28 mouse cellular contexts compared by ENCODE assay signal in genomic region chr6:91742995-91743394, GRCm38 (mm10). TPM values are rescaled to one million over a fixed set of nuclear protein-coding genes. Genes with fewer than 3 reads are reported as not detected.
DNase-seq lines count a peak whose midpoint lies in the region; ATAC-seq and TF ChIP-seq lines count a peak whose summit lies in the region.
"Had no signal": no experiment of that assay in that cellular context is flagged by ENCODE, and none has a peak within 500 bp of the region (broad histone marks: within the 10 kb centered on the region; RNA-seq: fewer than 3 reads in every experiment).

No protein-coding gene starts in this region.

- no peak for ATAC-seq in neural tube, embryonic 13.5 days (ENCODE audit: low read depth)
- no peak for ATAC-seq in neural tube, embryonic 15.5 days (ENCODE audit: low FRiP score)
- ATAC-seq in intestine, embryonic 15.5 days, result no peak
- ATAC-seq: forebrain, embryonic 13.5 days; forebrain, embryonic 16.5 days; hindbrain, postnatal 0 days; Patski had no signal

- H3K79me2 ChIP-seq in liver, adult 2 months (ENCODE audit: control insufficient read depth, insufficient read depth, low read length), result no peaks in the 10 kb centered on the region

- whole genome bisulfite sequencing in kidney, adult 2 months, result 71% methylated on average over 8 of the region's 8 CpGs
- WGBS in liver, adult 2 months, result 68% methylated on average over 8 of the region's 8 CpGs
- WGBS in neural tube, embryonic 13.5 days, result 70% methylated on average over 8 of the region's 8 CpGs
- WGBS in neural tube, embryonic 15.5 days, result 86% methylated on average over 8 of the region's 8 CpGs
- WGBS in intestine, embryonic 15.5 days, result 88% methylated on average over 8 of the region's 8 CpGs

- H3K36me3 ChIP-seq in kidney, adult 2 months (ENCODE audit: control insufficient read depth, insufficient read depth, low read length), result peaks cover 2% of the 10 kb centered on the region; the same call in 1 of the 2 replicates
- peaks cover 48% of the 10 kb centered on the region for H3K36me3 ChIP-seq in liver, adult 2 months (ENCODE audit: control insufficient read depth, insufficient read depth, low read length)
- peaks cover 85% of the 10 kb centered on the region for H3K36me3 ChIP-seq in neural tube, embryonic 13.5 days
- peaks cover 57% of the 10 kb centered on the region for H3K36me3 ChIP-seq in neural tube, embryonic 15.5 days
- H3K36me3 ChIP-seq in intestine, embryonic 15.5 days, result peaks cover 38% of the 10 kb centered on the region

- no peak for DNase-seq in kidney, adult 2 months
- DNase-seq in kidney, postnatal 25 days, result no peak
- DNase-seq in liver, adult 2 months (ENCODE audit: extremely low read depth, low read depth, low spot score), result peak; percentile 35
- DNase-seq in liver (no peak), adipocyte (ENCODE audit: low spot score) (peak; percentile 52)
- DNase-seq: adrenal gland, adult 2 months; adrenal gland, postnatal 14 days; cerebellum, adult 11 months; cerebellum, adult 2 months; cerebellum, adult 9-11 months; cerebellum, postnatal 25 days; gastrocnemius, postnatal 25 days; heart, adult 18-20 months; heart, postnatal 10 days; heart, postnatal 36 days had no signal

- no peak overlapping the region for H3K4me3 ChIP-seq in kidney, adult 2 months (ENCODE audit: insufficient read depth, low read depth, low read length)
- H3K4me3 ChIP-seq in liver, adult 2 months (ENCODE audit: insufficient read depth, low read depth, low read length), result no peak overlapping the region
- H3K4me3 ChIP-seq in neural tube, embryonic 13.5 days, result no peak overlapping the region
- H3K4me3 ChIP-seq in neural tube, embryonic 15.5 days (replicated peaks), result no peak overlapping the region
- no peak overlapping the region for H3K4me3 ChIP-seq in intestine, embryonic 15.5 days (replicated peaks)
- H3K4me3 ChIP-seq: embryonic facial prominence, embryonic 13.5 days; forebrain, embryonic 10.5 days; forebrain, embryonic 13.5 days; heart, embryonic 12.5 days; heart, embryonic 15.5 days; hindbrain, embryonic 10.5 days had no signal

- peaks cover 23% of the 10 kb centered on the region; the same call in 1 of the 2 replicates for H3K4me1 ChIP-seq in kidney, adult 2 months (ENCODE audit: control insufficient read depth, insufficient read depth, low read length)
- H3K4me1 ChIP-seq in liver, adult 2 months (ENCODE audit: control insufficient read depth, insufficient read depth, low read length), result no peaks in the 10 kb centered on the region
- H3K4me1 ChIP-seq in neural tube, embryonic 13.5 days (replicated peaks), result peaks cover 8% of the 10 kb centered on the region
- 0 out of 2 replicates have a peak, but pooled peaks cover 2% of the 10 kb centered on the region for H3K4me1 ChIP-seq in neural tube, embryonic 15.5 days
- peaks cover under 1% of the 10 kb centered on the region for H3K4me1 ChIP-seq in intestine, embryonic 15.5 days (replicated peaks)

- no peaks in the 10 kb centered on the region for H3K9me3 ChIP-seq in neural tube, embryonic 13.5 days
- no peaks in the 10 kb centered on the region for H3K9me3 ChIP-seq in neural tube, embryonic 15.5 days (replicated peaks)
- no peaks in the 10 kb centered on the region for H3K9me3 ChIP-seq in intestine, embryonic 15.5 days
- H3K9me3 ChIP-seq: embryonic facial prominence, embryonic 13.5 days; forebrain, embryonic 10.5 days; forebrain, embryonic 13.5 days; heart, embryonic 12.5 days; heart, embryonic 15.5 days; hindbrain, embryonic 10.5 days had no signal

- H3K9ac ChIP-seq in liver, adult 2 months (ENCODE audit: low read depth, low read length), result no peak overlapping the region
- H3K9ac ChIP-seq in neural tube, embryonic 13.5 days, result 0 out of 2 replicates have a peak overlapping the region, but pooled peaks have one; percentile 12
- no peak overlapping the region for H3K9ac ChIP-seq in neural tube, embryonic 15.5 days (replicated peaks)
- no peak overlapping the region for H3K9ac ChIP-seq in intestine, embryonic 15.5 days
- H3K9ac ChIP-seq: embryonic facial prominence, embryonic 13.5 days; forebrain, embryonic 13.5 days; heart, embryonic 12.5 days; heart, embryonic 15.5 days; hindbrain, embryonic 14.5 days had no signal

- H3K27me3 ChIP-seq in kidney, adult 2 months (replicated peaks; ENCODE audit: control insufficient read depth, insufficient read depth, low read length), result no peaks in the 10 kb centered on the region
- no peaks in the 10 kb centered on the region for H3K27me3 ChIP-seq in liver, adult 2 months (ENCODE audit: control insufficient read depth, insufficient read depth, low read length)
- no peaks in the 10 kb centered on the region for H3K27me3 ChIP-seq in neural tube, embryonic 13.5 days
- no peaks in the 10 kb centered on the region for H3K27me3 ChIP-seq in neural tube, embryonic 15.5 days (replicated peaks)
- no peaks in the 10 kb centered on the region for H3K27me3 ChIP-seq in intestine, embryonic 15.5 days (replicated peaks)
- H3K27me3 ChIP-seq: embryonic facial prominence, embryonic 13.5 days; forebrain, embryonic 13.5 days; heart, embryonic 15.5 days; Patski had no signal

- no peak overlapping the region for H3K4me2 ChIP-seq in neural tube, embryonic 13.5 days
- no peak overlapping the region for H3K4me2 ChIP-seq in neural tube, embryonic 15.5 days
- H3K4me2 ChIP-seq in intestine, embryonic 15.5 days (replicated peaks), result no peak overlapping the region
- H3K4me2 ChIP-seq: embryonic facial prominence, embryonic 13.5 days; forebrain, embryonic 13.5 days; heart, embryonic 12.5 days; heart, embryonic 15.5 days; hindbrain, embryonic 14.5 days had no signal

- H3K27ac ChIP-seq in kidney, adult 2 months (ENCODE audit: insufficient read depth, low read depth, low read length), result 0 out of 2 replicates have a peak overlapping the region, but pooled peaks have one; percentile 19
- H3K27ac ChIP-seq in liver, adult 2 months (replicated peaks; ENCODE audit: insufficient read depth, low read depth, low read length), result no peak overlapping the region
- no peak overlapping the region for H3K27ac ChIP-seq in neural tube, embryonic 13.5 days (replicated peaks)
- no peak overlapping the region for H3K27ac ChIP-seq in neural tube, embryonic 15.5 days (replicated peaks)
- no peak overlapping the region for H3K27ac ChIP-seq in intestine, embryonic 15.5 days
- H3K27ac ChIP-seq: embryonic facial prominence, embryonic 13.5 days; forebrain, embryonic 10.5 days; forebrain, embryonic 13.5 days; heart, embryonic 15.5 days; hindbrain, embryonic 10.5 days; hindbrain, embryonic 14.5 days; hindbrain, postnatal 0 days had no signal

- no peak for TF ChIP-seq POLR2A in kidney, adult 2 months (IDR thresholded peaks at IDR 0.05; ENCODE audit: low read depth, low read length)
- no peak for TF ChIP-seq POLR2A in liver, adult 2 months (IDR thresholded peaks at IDR 0.05; ENCODE audit: extremely low read depth, insufficient read depth, low read length)

- TF ChIP-seq CTCF in kidney, adult 2 months (conservative IDR thresholded peaks at IDR 0.05; ENCODE audit: insufficient read depth, insufficient read length, low read depth, low read length), result no peak
- no peak for TF ChIP-seq CTCF in liver, adult 2 months (IDR thresholded peaks at IDR 0.05; ENCODE audit: low read depth, low read length)

RNA-seq across cellular contexts. Expression of gene Slc6a6, which starts 59.1 kb away (rescaled TPM):
- polyA plus RNA-seq in kidney, adult 2 months (2012; rRNA removed), result 277 and 336 TPM in 2 replicates
- total RNA-seq in liver, adult 2 months (2014; rRNA removed), result 34.8 and 66.5 TPM in 2 replicates
- 89.0 and 96.5 TPM in 2 replicates for polyA plus RNA-seq in liver, adult 2 months (2012; rRNA removed)
- 63.7 and 70.0 TPM in 2 replicates for polyA plus RNA-seq in neural tube, embryonic 13.5 days (2015; fragmentation: Nextera tagmentation; extraction: Ambion mirVana)
- polyA plus RNA-seq in neural tube, embryonic 15.5 days (2015; fragmentation: Nextera tagmentation; extraction: Ambion mirVana), result 89.5 and 102 TPM in 2 replicates
- 78.0 and 87.9 TPM in 2 replicates for polyA plus RNA-seq in intestine, embryonic 15.5 days (2015; fragmentation: Nextera tagmentation; extraction: Ambion mirVana)

Comparison
In these comparisons a context has a peak if more than half of its experiments do, and no peak if none do; other contexts are left out.
1. DNase-seq: peak in liver, adult 2 months (single experiment) and adipocyte (single experiment); none in kidney, adult 2 months (single experiment), kidney, postnatal 25 days (0 of 2) and liver (single experiment).